Mouse (Mus musculus) cerebellum, adult 11 months (tissue): ENCODE data around the gene Gdpd3.
"Not testable (repeated sequence)": the region's sequence is repeated elsewhere in the genome, so short reads cannot be mapped to it uniquely, and the experiment has no call there.

Source experiments
- DNase-seq: peaks from one replicate; pipeline ENCODE4 v3.0.0; 2022

Gene Gdpd3

DNA sequence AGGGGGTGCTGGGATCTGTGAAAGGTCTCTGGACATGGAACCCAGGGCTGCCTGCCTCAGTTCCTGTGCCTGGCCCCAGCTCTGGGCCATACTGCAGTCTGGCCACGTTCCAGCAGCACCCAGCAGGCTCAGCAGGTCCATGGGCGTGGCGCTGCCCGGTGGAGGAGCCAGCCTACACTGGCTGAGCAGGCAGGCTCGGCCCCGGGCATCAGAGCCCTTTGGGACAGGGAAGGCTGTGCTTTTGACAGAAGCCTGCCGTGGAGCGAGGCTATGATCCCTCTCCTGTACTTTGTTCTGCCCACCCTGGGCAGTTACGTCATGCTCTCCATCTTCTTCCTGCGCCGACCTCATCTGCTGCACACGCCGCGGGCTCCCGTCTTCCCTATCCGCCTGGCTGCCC lies at the start of gene Gdpd3:
Gene Gdpd3 (plus strand): TSS at position 134 of the 400 bp plus-strand sequence.
- DNase-seq: no peak

DNA sequence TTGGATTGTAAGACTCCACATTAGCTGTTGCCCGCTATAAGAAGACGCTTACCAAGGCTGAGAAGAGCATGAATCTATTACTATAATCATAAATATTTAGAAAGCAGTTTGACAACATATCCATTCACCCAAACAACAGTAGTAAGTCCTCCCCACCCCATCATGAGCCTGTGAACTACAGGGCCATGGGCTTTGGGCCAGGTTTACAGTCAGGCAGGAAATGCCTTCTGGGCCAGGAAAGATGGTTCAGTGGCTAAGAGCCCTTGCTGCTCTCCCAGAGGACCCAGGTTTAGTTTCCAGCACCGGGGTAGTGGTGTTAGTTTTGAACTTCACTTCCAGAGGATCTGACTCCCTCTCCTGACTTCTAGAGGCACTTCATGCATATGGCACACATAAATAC lies 48.6 kb upstream of the Gdpd3 start:
- no peak for DNase-seq

DNA sequence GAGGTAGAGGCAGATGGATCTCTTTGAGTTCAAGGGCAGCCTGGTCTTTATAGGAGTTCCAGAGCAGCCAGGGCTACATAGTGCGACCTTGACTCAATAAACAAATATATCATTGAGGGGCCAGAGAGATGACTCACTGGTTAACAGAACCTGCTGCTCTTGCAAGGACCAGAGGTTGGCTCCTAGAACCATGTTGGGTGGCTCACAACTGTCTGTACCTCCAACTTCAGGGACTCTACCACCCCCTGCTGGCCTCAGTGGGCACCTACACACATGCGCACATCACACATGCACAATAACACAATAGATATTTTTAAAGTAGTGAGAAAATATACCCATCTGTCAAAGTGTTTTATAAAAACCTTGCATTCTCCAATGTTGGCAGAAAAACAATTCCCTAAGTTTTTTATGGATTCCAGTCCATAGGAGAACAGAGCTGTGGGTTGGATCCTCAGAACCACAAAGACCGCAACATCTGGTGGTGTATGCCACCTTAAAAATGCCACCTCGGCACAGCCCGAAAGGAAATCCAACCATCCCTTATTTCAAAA lies 47.3 kb upstream of the Gdpd3 start:
- DNase-seq: no peak

GRCm38 (mm10) chr7:126721635-126722034 lies 44.5 kb upstream of the Gdpd3 start:
- DNase-seq: no peak

GRCm38 (mm10) chr7:126725077-126725476 lies 41.1 kb upstream of the Gdpd3 start:
- no peak for DNase-seq

DNA sequence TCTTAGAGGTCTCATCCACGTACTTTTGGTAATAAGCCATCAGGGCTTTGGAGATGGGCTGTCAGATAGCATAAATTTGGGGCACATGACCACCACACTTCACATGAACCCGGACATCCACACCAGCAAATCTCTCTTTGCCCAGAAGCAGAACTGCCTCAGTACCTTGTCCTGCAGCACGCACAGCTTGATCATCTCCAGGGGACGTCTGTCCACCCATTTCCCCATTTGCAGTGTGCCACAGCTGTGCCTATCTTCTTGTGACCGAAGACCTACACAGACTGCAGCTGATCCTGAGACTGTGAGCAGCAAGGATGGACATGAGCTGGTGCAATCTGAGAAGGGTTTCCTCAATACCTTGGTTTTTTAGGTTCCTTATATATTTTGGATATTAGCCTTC lies 40.5 kb upstream of the Gdpd3 start:
- DNase-seq: no peak

- not testable (repeated sequence) for DNase-seq
Observed at GRCm38 (mm10) chr7:126730256-126730789, 35.8 kb upstream of the Gdpd3 start.

GRCm38 (mm10) chr7:126736122-126736521 lies 30.0 kb upstream of the Gdpd3 start:
- DNase-seq: no peak

DNA sequence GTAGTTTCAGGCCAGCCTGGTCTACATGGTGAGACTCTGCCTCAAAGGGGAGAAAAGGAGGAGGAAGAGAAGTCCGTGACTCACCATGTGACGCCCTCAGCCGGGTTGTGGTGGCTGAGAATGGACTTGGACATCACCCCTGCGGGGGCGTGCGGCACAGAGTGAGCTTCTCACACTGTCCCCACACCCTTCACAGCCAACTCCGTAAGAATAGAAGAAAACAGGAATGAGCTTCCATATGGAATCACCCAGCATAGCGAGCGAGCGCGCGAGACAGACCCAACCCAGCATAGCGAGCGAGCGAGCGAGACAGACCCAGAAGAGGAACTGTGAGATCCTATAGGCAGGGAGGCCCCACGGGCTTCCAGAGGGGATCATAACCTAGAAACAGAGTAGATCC lies 26.6 kb upstream of the Gdpd3 start:
- no peak for DNase-seq

DNA sequence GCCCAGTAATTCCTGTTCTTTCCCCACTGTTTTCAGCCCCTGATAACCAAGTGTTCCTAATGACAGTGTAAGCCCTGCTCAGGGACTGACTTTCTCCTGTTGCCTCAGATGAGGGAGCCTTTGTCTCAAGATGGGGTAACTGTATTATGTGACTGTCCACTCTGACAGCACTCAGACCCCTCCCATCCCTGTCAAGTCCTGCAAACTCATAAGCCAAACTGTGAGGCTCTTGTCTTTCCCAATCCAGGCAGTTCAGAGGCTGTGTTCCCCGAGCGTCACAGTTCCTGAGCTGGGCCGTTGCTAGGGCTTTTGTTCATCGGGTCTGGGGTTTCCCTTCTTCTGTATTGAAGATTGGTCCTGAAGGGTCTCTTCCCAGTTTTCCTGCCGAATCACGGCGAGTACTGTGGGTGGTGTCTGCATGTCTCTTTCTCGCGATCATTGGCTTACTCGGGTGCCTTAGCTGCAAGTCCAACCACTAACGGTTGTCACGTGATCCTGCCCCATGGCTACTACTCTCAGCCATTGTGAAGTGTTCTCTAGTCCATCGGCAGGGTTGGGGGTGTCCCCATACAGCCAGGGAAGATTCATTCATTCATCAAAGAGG lies 25.9 kb upstream of the Gdpd3 start:
- DNase-seq: no peak

DNA sequence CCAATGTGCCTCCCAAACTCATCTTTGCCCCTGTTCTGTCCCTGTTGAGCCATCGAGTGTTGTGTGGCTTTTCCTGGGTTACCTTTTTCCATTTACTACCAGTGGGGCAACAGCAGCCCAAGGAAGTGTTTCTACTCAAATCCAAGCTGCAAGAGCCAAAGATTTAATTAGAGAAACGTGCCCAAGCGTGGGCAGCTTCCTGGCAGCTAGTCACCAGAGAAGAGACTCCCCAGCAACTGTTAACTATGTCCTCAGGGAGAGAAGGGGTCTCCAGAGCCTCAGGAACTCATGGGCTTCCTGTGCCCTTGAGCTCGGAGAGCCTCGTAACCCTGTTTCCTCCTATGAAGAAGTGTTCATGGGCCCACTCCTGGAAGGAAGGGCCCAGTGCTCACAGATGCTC lies 25.2 kb upstream of the Gdpd3 start:
- DNase-seq: no peak

- DNase-seq: no peak
Observed at GRCm38 (mm10) chr7:126741452-126741851, 24.7 kb upstream of the Gdpd3 start.

- DNase-seq: no peak
Observed at GRCm38 (mm10) chr7:126741964-126742482, 24.1 kb upstream of the Gdpd3 start.

DNA sequence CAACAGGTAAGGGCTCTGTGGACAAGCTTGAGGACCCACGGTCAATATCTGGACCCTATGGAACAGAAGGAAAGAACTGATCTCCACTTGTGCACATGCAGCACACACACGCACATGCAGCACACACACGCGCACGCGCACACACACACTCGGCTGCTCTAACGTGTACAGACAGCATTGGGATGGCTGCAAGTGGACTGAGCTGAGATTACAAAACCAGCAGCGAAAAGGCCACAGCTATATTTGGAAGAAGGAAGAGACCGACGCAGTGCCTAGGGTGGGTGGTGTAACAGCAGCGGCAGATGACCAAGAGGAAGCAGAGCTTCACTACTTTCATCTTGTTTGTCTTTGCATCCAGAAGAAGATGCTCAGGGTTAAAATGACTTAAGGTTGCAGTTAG lies 20.1 kb upstream of the Gdpd3 start:
- DNase-seq: no peak

DNA sequence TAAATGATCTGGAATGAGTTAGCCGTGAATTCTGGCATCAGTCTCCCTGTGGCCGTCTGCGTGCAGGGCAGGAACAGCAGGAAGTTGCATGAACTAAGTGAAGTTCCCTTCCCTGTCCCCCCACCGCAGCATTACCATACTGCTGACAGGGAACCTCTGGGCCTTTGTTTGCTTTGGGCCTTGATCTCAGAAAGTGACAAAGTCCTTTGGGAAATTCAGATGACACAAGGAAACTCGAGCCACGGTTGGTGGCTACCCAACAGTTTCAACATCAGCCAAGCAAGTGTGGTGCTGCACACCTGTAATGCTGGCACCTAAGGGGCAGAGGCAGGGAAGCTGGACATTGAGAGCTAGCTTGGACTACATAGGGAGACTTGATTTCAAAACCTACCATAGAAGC lies 19.3 kb upstream of the Gdpd3 start:
- no peak for DNase-seq

GRCm38 (mm10) chr7:126748824-126749223 lies 17.3 kb upstream of the Gdpd3 start:
- no peak for DNase-seq

DNA sequence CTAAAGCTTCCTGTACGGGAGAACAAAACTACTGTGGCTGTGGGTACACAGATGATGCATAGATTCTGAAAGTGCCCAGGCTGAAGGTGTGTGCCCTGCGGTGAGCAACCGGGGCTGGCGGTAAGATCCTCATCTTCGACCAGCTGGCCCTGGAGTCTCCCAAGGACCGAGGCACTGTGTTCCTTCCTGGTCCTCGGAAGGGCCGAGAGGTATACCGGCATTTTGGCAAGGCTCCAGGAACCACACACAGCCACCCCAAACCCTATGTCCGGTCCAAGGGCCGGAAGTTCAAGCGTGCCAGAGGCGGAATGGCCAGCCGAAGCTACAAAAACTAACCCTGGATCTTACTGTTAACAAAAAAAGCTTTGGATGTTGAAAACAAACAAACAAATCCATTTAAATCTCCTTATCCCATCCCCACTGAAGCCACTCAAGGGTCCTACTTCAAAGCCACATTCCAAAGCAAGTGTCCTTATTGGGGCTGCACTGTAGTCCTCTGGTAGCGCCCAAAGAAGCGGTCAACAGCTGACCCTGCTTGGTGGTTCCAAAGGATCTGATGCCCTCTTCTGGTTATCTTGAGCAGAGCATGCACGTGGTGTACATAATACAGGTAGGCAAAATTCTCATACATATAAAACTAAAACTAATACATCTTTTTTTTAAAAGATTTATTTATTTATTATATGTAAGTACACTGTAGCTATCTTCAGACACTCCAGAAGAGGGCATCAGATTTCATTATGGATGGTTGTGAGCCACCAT lies 16.4 kb upstream of the Gdpd3 start:
- DNase-seq: no peak

GRCm38 (mm10) chr7:126754866-126755265 lies 11.3 kb upstream of the Gdpd3 start:
- DNase-seq: peak; percentile 80

GRCm38 (mm10) chr7:126758539-126758938 lies 7.6 kb upstream of the Gdpd3 start:
- no peak for DNase-seq

DNA sequence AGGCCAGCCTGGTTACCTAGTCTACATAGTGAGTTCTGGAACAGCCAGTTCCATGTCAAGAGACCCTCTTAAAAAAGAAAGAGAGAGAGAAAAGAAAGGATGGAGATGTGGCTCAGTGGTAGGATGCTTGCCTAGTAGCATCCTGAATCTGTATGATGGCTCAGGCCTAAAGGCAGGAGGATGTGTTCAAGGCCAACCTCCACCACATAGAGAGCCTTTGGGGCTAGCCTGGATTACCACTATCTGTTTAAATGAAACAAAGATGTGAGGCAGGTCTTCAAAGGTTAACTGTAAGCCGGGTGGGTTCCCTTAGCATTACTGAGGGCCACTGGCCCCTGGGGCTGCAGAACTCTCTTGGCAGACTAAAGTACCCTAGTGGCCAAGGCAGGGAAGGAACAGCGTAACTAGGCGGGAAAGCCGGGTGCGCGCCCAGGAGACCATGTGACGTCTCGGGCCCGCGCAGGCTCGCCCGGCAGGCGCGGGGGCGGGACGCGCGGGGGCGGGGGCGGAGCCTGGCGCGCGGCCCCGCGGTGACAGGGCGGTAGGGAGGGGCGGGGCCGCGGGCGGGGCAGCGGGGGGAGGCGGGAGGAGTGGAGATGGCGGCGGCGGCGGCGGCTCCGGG lies 7.0 kb upstream of the Gdpd3 start, which contains the start of gene Mapk3:
Gene Mapk3 (plus strand): TSS at position 552 of the 622 bp plus-strand sequence.
- peak; percentile 90 for DNase-seq

DNA sequence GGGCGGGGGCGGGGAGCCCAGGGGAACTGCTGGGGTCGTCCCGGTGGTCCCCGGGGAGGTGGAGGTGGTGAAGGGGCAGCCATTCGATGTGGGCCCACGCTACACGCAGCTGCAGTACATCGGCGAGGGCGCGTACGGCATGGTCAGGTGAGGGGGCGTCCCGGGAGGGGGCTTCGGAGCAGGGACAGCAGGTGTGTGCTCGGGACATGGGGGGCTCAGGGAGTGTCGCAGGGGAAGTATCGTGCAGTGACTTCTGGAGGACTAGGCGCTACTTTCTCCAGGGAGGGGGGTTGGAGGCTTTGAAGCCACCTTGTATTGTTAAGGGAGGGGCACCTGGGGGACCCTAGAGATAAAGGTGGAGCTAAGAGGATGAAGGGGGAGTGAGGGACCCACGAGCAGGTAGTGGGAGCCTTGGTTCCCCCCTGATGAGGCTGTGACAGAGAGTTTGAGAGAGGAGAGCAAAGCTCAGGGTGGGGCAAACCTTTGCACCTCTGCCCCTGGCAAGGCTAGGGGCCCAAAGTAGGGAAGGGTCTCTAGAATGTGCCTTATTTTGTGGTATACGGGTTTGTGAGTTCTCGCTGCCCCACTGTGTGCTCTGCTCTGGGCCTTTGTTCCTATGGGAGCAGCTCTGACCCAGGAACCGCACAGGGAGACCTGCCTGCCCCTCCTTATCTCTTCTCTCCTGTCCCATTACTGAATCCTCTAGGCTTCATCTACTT lies 6.3 kb upstream of the Gdpd3 start:
- DNase-seq: peak; percentile 64

DNA sequence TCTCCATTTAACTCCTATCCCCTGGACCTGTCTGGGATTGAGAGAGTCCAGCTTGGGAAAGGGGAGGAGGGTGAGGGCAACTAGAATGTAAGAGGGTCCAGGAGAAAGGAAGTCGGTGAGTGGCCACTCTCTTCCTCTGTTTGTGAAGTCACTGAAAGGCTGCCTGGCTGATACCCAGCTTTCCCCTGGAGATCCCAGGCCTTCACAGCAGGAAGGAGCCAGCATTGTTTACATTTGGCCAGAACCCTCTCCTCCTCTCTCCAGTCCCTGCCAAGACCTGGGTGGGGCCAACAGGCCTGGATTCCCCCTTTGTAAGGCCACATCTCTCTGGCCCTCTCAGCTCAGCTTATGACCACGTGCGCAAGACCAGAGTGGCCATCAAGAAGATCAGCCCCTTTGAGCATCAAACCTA lies 5.7 kb upstream of the Gdpd3 start:
- DNase-seq: peak; percentile 70

DNA sequence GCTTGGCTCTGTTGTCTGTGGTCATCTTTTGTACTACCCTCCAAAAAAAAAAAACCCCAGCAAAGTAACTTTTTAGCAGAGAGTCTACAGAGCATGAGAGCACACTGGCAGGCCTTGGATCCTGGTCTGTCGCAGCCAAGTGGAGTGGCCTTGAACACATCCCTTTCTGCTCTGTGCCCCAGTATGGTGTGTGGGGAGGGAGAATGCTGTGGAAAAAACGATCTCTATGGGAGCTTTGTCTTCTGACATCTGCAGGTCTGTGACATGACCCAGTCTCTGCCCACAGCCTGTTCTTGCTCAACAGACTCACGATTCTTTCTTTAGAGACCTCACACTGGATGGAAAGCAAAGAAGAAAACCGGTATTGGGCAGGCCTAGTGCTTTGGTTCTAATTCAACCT lies 5.2 kb upstream of the Gdpd3 start:
- DNase-seq: peak; percentile 28
